Mouse (Mus musculus): ENCODE measurements around the gene BC052040. TPM values are rescaled to one million over a fixed set of nuclear protein-coding genes. Genes with fewer than 3 reads are reported as not detected.
A peak's percentile ranks its signal among the peaks of the same experiment; 100 is the strongest.

Gene BC052040
- polyA plus RNA-seq, 1 experiment from 2014 or later = 22.3 TPM

GRCm38 (mm10) chr2:115660213-115661120, 79.0 kb downstream of the BC052040 start:
- Histone ChIP-seq H3K4me1 (replicated peaks; ENCODE audit: control insufficient read depth, insufficient read depth, low read length) (peaks cover 13% of the 10 kb centered on the region; the same call in 1 of the 2 replicates), H3K9ac (ENCODE audit: low read length) (no peak overlapping the region), H3K36me3 (ENCODE audit: control insufficient read depth, insufficient read depth, low read length) (no peaks in the 10 kb centered on the region), H3K27ac (ENCODE audit: low read depth, low read length) (peak overlapping the region; percentile 46; the same call in 1 of the 2 replicates), H3K9me3 (ENCODE audit: control insufficient read depth, low read length) (no peaks in the 10 kb centered on the region), H3K27me3 (ENCODE audit: control insufficient read depth, insufficient read depth, low read length) (no peaks in the 10 kb centered on the region), H3K4me2 (ENCODE audit: low read depth, low read length, severe bottlenecking) (no peak overlapping the region), H3K4me3 (ENCODE audit: low read depth, low read length) (no peak overlapping the region)
- 78% methylated on average over 6 of the region's 6 CpGs for WGBS
- ATAC-seq (replicated peaks; ENCODE audit: low FRiP score) (peak; percentile 45), DNase-seq (ENCODE audit: low spot score) (no peak)

- no peaks in the 10 kb centered on the region for H3K4me1 ChIP-seq (replicated peaks; ENCODE audit: control insufficient read depth, insufficient read depth, low read length)
- H3K9me3 ChIP-seq (ENCODE audit: control insufficient read depth, low read length) = no peaks in the 10 kb centered on the region
- no peak overlapping the region for H3K27ac ChIP-seq (ENCODE audit: low read depth, low read length)
- ATAC-seq (replicated peaks; ENCODE audit: low FRiP score) (no peak), DNase-seq (ENCODE audit: low spot score) (no peak)
- no peak overlapping the region for H3K4me3 ChIP-seq (ENCODE audit: low read depth, low read length)
- H3K27me3 ChIP-seq (ENCODE audit: control insufficient read depth, insufficient read depth, low read length) = no peaks in the 10 kb centered on the region
- no peak overlapping the region for H3K9ac ChIP-seq (ENCODE audit: low read length)
- no peaks in the 10 kb centered on the region for H3K36me3 ChIP-seq (ENCODE audit: control insufficient read depth, insufficient read depth, low read length)
- 97% methylated on average over 2 of the region's 2 CpGs for WGBS
- no peak overlapping the region for H3K4me2 ChIP-seq (ENCODE audit: low read depth, low read length, severe bottlenecking)
These were observed 86.0 kb downstream of the BC052040 start for GRCm38 (mm10) chr2:115667516-115667915.

DNA sequence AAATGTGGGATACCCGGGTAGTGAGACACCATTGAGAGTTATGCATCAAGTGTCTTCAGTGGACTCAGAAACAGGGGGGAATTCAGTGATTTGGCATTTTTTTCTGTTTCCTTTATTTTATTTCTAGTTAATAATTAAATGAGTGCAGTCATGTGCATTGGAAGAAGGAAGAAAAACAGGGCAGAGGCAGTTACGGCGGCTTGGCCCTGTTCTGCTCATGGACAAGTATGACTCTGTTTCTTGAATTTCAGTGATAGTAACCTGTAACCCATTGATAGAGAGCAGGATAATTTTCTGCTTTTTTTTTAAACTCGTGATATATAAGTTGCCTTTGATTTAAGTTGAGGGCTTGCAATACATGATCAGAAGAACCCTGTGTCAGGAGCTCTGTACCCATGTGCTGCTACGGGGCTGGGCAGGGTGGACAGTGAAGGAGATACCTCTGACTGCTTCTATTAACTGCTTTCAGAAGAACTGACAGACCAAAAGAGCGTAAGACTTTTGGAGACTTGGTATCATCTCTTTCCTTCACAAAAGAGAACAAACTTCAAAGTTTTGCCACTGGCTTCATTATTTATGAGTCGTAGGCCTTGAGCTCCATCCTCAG, 91.6 kb downstream of the BC052040 start:
- Histone ChIP-seq H3K27me3 (ENCODE audit: control insufficient read depth, insufficient read depth, low read length) (no peaks in the 10 kb centered on the region), H3K4me3 (ENCODE audit: low read depth, low read length) (no peak overlapping the region), H3K27ac (ENCODE audit: low read depth, low read length) (no peak overlapping the region), H3K4me2 (ENCODE audit: low read depth, low read length, severe bottlenecking) (no peak overlapping the region), H3K9me3 (ENCODE audit: control insufficient read depth, low read length) (no peaks in the 10 kb centered on the region), H3K4me1 (replicated peaks; ENCODE audit: control insufficient read depth, insufficient read depth, low read length) (no peaks in the 10 kb centered on the region), H3K36me3 (ENCODE audit: control insufficient read depth, insufficient read depth, low read length) (no peaks in the 10 kb centered on the region), H3K9ac (ENCODE audit: low read length) (no peak overlapping the region)
- DNase-seq (ENCODE audit: low spot score) (no peak), ATAC-seq (replicated peaks; ENCODE audit: low FRiP score) (no peak)
- 96% methylated on average over 7 of the region's 7 CpGs for WGBS

DNA sequence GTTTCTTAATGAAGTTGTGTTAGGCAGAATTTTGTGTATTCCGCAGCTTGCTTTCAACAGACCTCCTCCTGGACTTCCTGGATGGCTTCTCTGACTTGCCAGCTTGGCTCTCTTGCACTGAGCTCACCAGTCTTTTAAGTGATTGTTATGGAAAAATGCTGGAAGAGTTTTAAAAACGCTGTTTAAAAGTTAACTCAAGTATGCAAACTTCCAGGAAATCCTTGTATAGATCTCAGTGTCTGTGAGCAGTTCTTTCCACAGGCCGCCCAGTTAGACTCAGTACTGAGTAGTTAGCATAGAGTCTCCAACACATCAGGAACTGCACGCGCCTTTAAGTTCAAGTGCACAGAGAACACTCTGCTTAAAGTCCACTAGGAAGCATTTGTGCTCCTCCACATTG, 97.3 kb downstream of the BC052040 start:
- 85% methylated on average over 5 of the region's 5 CpGs for WGBS
- H3K27ac ChIP-seq (ENCODE audit: low read depth, low read length) = no peak overlapping the region
- H3K4me1 ChIP-seq (replicated peaks; ENCODE audit: control insufficient read depth, insufficient read depth, low read length) = no peaks in the 10 kb centered on the region
- no peaks in the 10 kb centered on the region for H3K9me3 ChIP-seq (ENCODE audit: control insufficient read depth, low read length)
- DNase-seq (ENCODE audit: low spot score) = no peak
- no peak overlapping the region for H3K9ac ChIP-seq (ENCODE audit: low read length)
- no peaks in the 10 kb centered on the region for H3K36me3 ChIP-seq (ENCODE audit: control insufficient read depth, insufficient read depth, low read length)
- H3K27me3 ChIP-seq (ENCODE audit: control insufficient read depth, insufficient read depth, low read length) = no peaks in the 10 kb centered on the region
- no peak overlapping the region for H3K4me3 ChIP-seq (ENCODE audit: low read depth, low read length)
- no peak overlapping the region for H3K4me2 ChIP-seq (ENCODE audit: low read depth, low read length, severe bottlenecking)
- ATAC-seq (replicated peaks; ENCODE audit: low FRiP score) = no peak

GRCm38 (mm10) chr2:115685250-115685649, 103.7 kb downstream of the BC052040 start:
- H3K36me3 ChIP-seq (ENCODE audit: control insufficient read depth, insufficient read depth, low read length) = no peaks in the 10 kb centered on the region
- H3K4me2 ChIP-seq (ENCODE audit: low read depth, low read length, severe bottlenecking) = no peak overlapping the region
- ATAC-seq (replicated peaks; ENCODE audit: low FRiP score) = no peak
- no peak overlapping the region for H3K9ac ChIP-seq (ENCODE audit: low read length)
- WGBS = 80% methylated on average over 3 of the region's 3 CpGs
- no peak overlapping the region for H3K27ac ChIP-seq (ENCODE audit: low read depth, low read length)
- H3K4me3 ChIP-seq (ENCODE audit: low read depth, low read length) = no peak overlapping the region
- H3K27me3 ChIP-seq (ENCODE audit: control insufficient read depth, insufficient read depth, low read length) = no peaks in the 10 kb centered on the region
- DNase-seq (ENCODE audit: low spot score) = no peak
- no peaks in the 10 kb centered on the region for H3K4me1 ChIP-seq (replicated peaks; ENCODE audit: control insufficient read depth, insufficient read depth, low read length)
- no peaks in the 10 kb centered on the region for H3K9me3 ChIP-seq (ENCODE audit: control insufficient read depth, low read length)

- 85% methylated on average over 4 of the region's 4 CpGs for WGBS
- Histone ChIP-seq H3K27me3 (ENCODE audit: control insufficient read depth, insufficient read depth, low read length) (no peaks in the 10 kb centered on the region), H3K27ac (ENCODE audit: low read depth, low read length) (no peak overlapping the region), H3K4me3 (ENCODE audit: low read depth, low read length) (no peak overlapping the region), H3K36me3 (ENCODE audit: control insufficient read depth, insufficient read depth, low read length) (no peaks in the 10 kb centered on the region), H3K9ac (ENCODE audit: low read length) (no peak overlapping the region), H3K9me3 (ENCODE audit: control insufficient read depth, low read length) (no peaks in the 10 kb centered on the region), H3K4me1 (replicated peaks; ENCODE audit: control insufficient read depth, insufficient read depth, low read length) (no peaks in the 10 kb centered on the region), H3K4me2 (ENCODE audit: low read depth, low read length, severe bottlenecking) (no peak overlapping the region)
- ATAC-seq (replicated peaks; ENCODE audit: low FRiP score) = no peak
- no peak for DNase-seq (ENCODE audit: low spot score)
These were observed 106.1 kb downstream of the BC052040 start for GRCm38 (mm10) chr2:115687612-115688011.

DNA sequence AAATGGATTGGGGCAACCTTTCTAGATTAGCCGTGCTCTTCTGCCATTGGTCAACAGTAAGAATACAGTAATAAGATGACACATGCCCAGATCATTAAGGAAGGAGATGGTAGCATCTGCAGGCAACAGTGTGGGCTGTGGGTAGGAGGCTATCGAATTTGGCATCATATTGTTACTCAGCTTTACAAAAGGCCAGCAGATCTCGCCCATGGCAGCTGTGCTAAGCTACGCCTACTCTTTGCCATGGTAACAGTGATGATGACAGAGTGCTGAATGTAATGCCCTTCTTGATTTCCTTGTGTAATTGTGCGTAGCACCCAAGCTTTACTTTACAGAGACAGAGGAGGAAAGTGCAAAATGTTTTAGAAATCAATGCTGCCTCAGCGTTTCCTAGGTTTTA, 106.8 kb downstream of the BC052040 start:
- H3K36me3 ChIP-seq (ENCODE audit: control insufficient read depth, insufficient read depth, low read length) = no peaks in the 10 kb centered on the region
- H3K4me3 ChIP-seq (ENCODE audit: low read depth, low read length) = no peak overlapping the region
- no peak overlapping the region for H3K9ac ChIP-seq (ENCODE audit: low read length)
- no peaks in the 10 kb centered on the region for H3K9me3 ChIP-seq (ENCODE audit: control insufficient read depth, low read length)
- WGBS = 92% methylated on average over 6 of the region's 6 CpGs
- ATAC-seq (replicated peaks; ENCODE audit: low FRiP score) (peak; percentile 60; the same call in 1 of the 2 replicates), DNase-seq (ENCODE audit: low spot score) (no peak)
- H3K27me3 ChIP-seq (ENCODE audit: control insufficient read depth, insufficient read depth, low read length) = no peaks in the 10 kb centered on the region
- H3K4me2 ChIP-seq (ENCODE audit: low read depth, low read length, severe bottlenecking) = no peak overlapping the region
- H3K4me1 ChIP-seq (replicated peaks; ENCODE audit: control insufficient read depth, insufficient read depth, low read length) = no peaks in the 10 kb centered on the region
- no peak overlapping the region for H3K27ac ChIP-seq (ENCODE audit: low read depth, low read length)

DNA sequence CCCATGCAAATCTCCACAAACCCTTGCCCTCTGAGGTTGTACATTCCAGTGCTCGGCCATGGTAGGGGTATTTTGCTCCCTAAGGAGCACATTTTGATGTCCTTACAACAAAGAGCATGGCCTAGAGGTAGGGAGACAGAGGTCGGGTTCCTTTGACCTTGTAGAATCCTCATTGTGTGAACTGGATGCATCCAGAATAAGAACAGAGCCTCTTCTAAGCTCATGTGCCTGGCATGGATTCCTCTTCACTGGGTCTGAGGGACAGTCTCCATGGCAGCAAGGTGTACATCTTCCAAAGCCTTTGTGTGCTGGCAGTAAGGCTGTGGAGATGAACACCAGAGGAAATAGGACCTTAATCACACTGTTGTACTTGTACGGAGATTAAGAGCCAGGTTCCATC, 112.3 kb downstream of the BC052040 start:
- WGBS = 76% methylated on average over 3 of the region's 3 CpGs

More for the DNA sequence above, 112.3 kb downstream of the BC052040 start:
- no peak overlapping the region for H3K4me3 ChIP-seq (ENCODE audit: low read depth, low read length)
- H3K36me3 ChIP-seq (ENCODE audit: control insufficient read depth, insufficient read depth, low read length) = no peaks in the 10 kb centered on the region
- no peak overlapping the region for H3K9ac ChIP-seq (ENCODE audit: low read length)
- H3K27me3 ChIP-seq (ENCODE audit: control insufficient read depth, insufficient read depth, low read length) = no peaks in the 10 kb centered on the region
- DNase-seq (ENCODE audit: low spot score) (no peak), ATAC-seq (replicated peaks; ENCODE audit: low FRiP score) (no peak)
- H3K4me1 ChIP-seq (replicated peaks; ENCODE audit: control insufficient read depth, insufficient read depth, low read length) = no peaks in the 10 kb centered on the region
- no peaks in the 10 kb centered on the region for H3K9me3 ChIP-seq (ENCODE audit: control insufficient read depth, low read length)
- no peak overlapping the region for H3K4me2 ChIP-seq (ENCODE audit: low read depth, low read length, severe bottlenecking)
- no peak overlapping the region for H3K27ac ChIP-seq (ENCODE audit: low read depth, low read length)
